Mouse (Mus musculus): Measurements from ENCODE around the gene Asna1.

The Asna1 gene

GRCm38 (mm10) chr8:85025098-85025932 lies at the start of gene Asna1:
TSS of gene Asna1 (minus strand) at chr8:85025281.
- DNase-seq = peak; percentile 80

- no peak for DNase-seq
Measured at GRCm38 (mm10) chr8:85074617-85075016, 49.5 kb upstream of the Asna1 start.

- DNase-seq = no peak
Measured at GRCm38 (mm10) chr8:85074167-85074566, 49.1 kb upstream of the Asna1 start.

- DNase-seq = no peak
Measured at GRCm38 (mm10) chr8:85073041-85073612, 48.0 kb upstream of the Asna1 start.

- DNase-seq = no peak
Measured at GRCm38 (mm10) chr8:85072364-85072929, 47.4 kb upstream of the Asna1 start.

- peak; percentile 91 for DNase-seq
Measured at GRCm38 (mm10) chr8:85071514-85072281, 46.6 kb upstream of the Asna1 start, which contains the start of gene Dhps. TSS of gene Dhps (plus strand) at chr8:85071757.

GRCm38 (mm10) chr8:85071041-85071440 lies 46.0 kb upstream of the Asna1 start:
- DNase-seq = peak; percentile 14

GRCm38 (mm10) chr8:85067982-85068381 lies 42.9 kb upstream of the Asna1 start, which contains the start of gene Gm5741:
TSS of gene Gm5741 (minus strand) at chr8:85067982.
- DNase-seq = peak; percentile 2

GRCm38 (mm10) chr8:85067155-85067554 lies 42.1 kb upstream of the Asna1 start:
- DNase-seq = no peak

- no peak for DNase-seq
Measured at GRCm38 (mm10) chr8:85065213-85065612, 40.1 kb upstream of the Asna1 start.

- DNase-seq = no peak
Measured at GRCm38 (mm10) chr8:85062603-85063002, 37.5 kb upstream of the Asna1 start.

GRCm38 (mm10) chr8:85059879-85060616 lies 35.0 kb upstream of the Asna1 start, which contains the start of gene Fbxw9:
TSS of gene Fbxw9 (plus strand) at chr8:85060055.
- DNase-seq = peak; percentile 89

- DNase-seq = no peak
Measured at GRCm38 (mm10) chr8:85057367-85057766, 32.3 kb upstream of the Asna1 start.

- no peak for DNase-seq
Measured at GRCm38 (mm10) chr8:85043619-85044018, 18.5 kb upstream of the Asna1 start.

GRCm38 (mm10) chr8:85037681-85038531 lies 12.8 kb upstream of the Asna1 start:
- DNase-seq = peak; percentile 85

- no peak for DNase-seq
Measured at GRCm38 (mm10) chr8:85037366-85037680, 12.2 kb upstream of the Asna1 start.

- peak; percentile 89 for DNase-seq
Measured at GRCm38 (mm10) chr8:85036718-85037365, 11.8 kb upstream of the Asna1 start, which contains the start of gene Tnpo2. TSS of gene Tnpo2 (plus strand) at chr8:85036915.

- DNase-seq = no peak
Measured at GRCm38 (mm10) chr8:85036381-85036717, 11.3 kb upstream of the Asna1 start.

GRCm38 (mm10) chr8:85035728-85036310 lies 10.7 kb upstream of the Asna1 start:
- DNase-seq = peak; percentile 40

- DNase-seq = no peak
Measured at GRCm38 (mm10) chr8:85035165-85035727, 10.2 kb upstream of the Asna1 start.
